Mouse (Mus musculus) spleen, postnatal 10 days (tissue): ENCODE data around the gene Olfr1253.

Experiments
- DNase-seq, 2 experiments: peaks; one replicate each; pipeline ENCODE4 v3.0.0; 2021 to 2022; ENCODE audit warnings: low spot score in 2 of 2

Olfr1253 gene

DNA sequence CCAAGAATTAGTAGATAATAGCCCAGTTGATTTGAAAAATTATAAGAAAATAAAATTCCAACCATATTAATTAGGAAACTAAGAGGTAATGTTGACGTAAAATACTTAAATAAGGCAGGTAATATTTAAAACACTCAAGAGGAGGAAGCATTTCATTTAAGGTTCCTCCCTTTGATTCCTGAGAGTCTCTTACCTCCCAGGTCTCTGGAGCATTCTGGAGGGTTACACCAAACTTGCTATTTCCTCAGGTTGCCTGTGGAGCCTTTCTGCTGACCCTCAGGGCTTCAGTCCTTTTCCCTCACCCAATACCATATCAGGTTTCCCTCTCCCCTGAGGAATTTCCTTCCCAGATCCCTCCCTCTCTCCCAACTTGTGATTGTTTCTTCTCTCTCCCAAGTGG lies at the start of gene Olfr1253:
TSS of gene Olfr1253 (minus strand) at position 101 of the 400 bp plus-strand sequence.
- DNase-seq, result no peak

DNA sequence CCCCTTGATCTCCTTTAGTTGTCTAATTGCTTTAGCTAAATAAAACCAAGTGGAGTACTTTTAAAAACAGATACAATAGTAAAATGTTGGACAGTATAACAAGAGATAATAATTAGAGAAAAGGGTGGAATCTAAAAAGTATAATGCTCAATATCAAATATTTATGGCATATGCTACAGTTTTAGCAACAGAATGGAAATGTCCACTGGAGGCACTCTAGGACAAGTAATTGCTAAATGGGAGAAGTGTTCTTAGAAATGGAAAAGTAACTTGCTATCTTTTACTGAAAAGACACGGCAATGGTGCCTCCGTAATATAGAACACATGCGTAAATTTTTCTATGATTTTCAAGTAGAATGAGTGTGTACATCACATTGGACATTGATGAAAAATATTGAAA lies 42.7 kb upstream of the Olfr1253 start:
- DNase-seq, result no peak

DNA sequence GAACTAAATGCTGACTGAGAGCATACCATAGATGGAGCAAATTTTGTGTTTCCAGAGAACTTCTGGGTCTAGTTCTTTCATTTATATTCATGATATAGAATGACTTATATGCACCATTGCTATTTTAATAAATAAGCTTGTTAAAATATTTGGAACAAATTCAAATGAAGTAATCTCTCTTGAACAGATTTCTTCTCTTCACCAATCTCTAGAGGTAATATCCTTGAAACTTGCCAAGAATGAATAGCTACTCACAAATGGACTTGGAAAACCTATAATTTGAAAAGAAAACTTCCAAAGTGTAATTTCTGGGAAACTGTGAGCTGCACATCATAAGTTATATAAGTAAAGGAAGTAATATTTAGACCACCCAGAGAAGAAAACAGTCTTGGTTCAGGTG lies 36.6 kb upstream of the Olfr1253 start, which contains the start of gene Olfr1254:
TSS of gene Olfr1254 (minus strand) at position 101 of the 400 bp plus-strand sequence.
- no peak for DNase-seq

DNA sequence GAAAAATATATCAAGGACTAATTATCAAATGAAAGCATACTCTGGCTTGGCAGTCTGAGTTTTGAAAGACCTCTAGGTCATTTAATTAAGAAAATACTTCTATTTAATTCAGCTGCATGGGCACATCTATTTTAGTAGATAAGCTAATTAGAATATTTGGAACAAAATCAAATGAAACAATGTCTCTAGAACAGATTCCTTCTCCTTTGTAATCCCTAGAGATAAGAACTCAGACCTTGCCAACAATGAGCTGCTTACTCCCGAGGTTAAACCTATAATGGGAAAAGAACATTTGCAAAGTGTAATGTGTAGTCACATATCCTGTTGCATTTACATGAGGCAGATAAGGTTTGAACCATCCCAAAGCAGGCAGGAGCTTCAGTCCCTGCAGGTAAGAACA lies 32.0 kb downstream of the Olfr1253 start, which contains the start of gene Olfr1252:
TSS of gene Olfr1252 (minus strand) at position 101 of the 400 bp plus-strand sequence.
- DNase-seq, result no peak
